ENCODE assay signal across 8 mouse cellular contexts in the genomic region with DNA sequence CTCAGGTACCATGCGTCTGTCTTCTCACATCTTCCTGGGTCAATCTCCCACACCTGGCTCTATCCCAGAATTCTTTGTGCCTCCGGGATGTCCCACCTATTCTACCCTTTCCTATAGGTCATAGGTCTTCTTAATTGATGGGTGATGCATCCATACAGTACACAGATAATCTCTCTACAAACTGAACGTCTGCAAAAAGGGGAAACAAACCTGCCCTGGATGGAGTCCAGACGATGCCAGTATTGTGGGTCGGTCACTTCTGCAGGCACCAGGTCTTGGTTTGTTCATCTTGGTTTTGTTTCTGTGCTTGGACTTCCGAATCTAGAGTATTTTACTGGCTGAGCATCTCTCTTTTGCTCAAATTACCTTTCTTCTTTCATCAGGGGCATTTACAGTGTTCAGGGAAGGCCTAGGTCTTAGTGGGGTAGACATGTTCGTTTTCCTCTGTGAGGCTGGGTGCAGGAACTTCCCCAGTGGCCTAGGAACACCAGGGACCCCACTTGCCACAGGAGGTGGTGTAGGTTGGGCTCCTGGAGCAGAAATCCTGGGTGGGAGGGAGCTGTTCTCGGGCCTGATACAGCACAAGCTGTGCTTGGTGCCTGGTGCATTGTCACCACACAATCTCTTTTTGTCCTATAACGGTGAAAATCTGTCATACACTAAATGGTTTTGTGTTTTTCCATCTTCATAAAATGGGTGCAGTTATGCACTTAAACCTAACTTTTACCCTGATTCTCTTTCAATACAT.
"Had no signal": no experiment of that assay in that cellular context is flagged by ENCODE, and none has a peak within 500 bp of the region (broad histone marks: within the 10 kb centered on the region; RNA-seq: fewer than 3 reads in every experiment).

No protein-coding gene starts in this region.

- H3K9me3 ChIP-seq: limb, embryonic 15.5 days; liver, embryonic 12.5 days; midbrain, embryonic 12.5 days had no signal

- H3K27ac ChIP-seq: liver, embryonic 12.5 days; macrophage; midbrain, embryonic 12.5 days had no signal

- H3K36me3 ChIP-seq: midbrain, embryonic 12.5 days had no signal

- H3K27me3 ChIP-seq: limb, embryonic 15.5 days; liver, embryonic 12.5 days; megakaryocyte, embryonic 14.5 days; midbrain, embryonic 12.5 days had no signal

- H3K4me3 ChIP-seq: liver, embryonic 12.5 days; megakaryocyte, embryonic 14.5 days; midbrain, embryonic 12.5 days had no signal

- H3K9ac ChIP-seq: liver, embryonic 12.5 days; lung, embryonic 14.5 days; midbrain, embryonic 12.5 days had no signal

- DNase-seq: right cerebral cortex, postnatal 14 days; thymus, postnatal 36 days had no signal
